ENCODE assay signal across 10 mouse cellular contexts in the genomic region with DNA sequence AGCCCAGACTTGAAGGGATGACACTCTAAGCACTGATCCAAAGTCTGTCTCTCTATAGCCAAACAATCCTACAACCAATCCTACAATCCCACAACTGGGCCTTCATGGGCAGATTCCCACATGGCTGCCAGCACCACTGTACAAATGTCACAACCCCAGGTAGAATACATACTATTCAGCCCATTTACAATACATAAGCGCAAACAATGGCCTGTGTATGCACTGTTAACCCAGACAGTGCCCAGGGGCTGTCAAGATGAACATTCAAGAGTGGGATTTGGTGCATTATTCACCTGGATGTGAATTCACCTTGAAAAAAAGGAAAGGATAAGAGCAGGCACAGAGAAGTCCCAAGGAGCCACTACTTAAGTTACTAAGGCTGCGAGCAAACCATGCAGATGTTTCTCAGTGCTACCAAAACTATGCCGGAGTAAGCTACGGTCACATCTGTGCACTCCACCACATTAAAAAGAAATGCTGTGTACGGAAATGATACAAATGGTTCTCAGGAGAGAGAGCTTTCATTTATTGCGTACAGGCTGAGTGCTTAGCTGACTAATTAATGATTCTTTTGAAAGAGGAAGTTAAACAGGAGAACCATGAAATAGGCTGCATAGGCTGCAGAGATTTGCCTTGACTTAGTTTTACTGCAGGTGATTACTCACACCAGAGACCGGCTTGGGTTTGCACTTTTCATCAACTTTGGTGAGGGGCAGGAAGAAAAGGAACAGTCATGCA.
DNase-seq lines count a peak whose midpoint lies in the region; ATAC-seq and TF ChIP-seq lines count a peak whose summit lies in the region.
"Had no signal": no experiment of that assay in that cellular context is flagged by ENCODE, and none has a peak within 500 bp of the region (broad histone marks: within the 10 kb centered on the region; RNA-seq: fewer than 3 reads in every experiment).

No protein-coding gene starts in this region.

- H3K9me3 ChIP-seq in heart, embryonic 13.5 days, result no peaks in the 10 kb centered on the region
- H3K9me3 ChIP-seq in limb, embryonic 11.5 days (ENCODE audit: control insufficient read depth, low read length), result no peaks in the 10 kb centered on the region
- H3K9me3 ChIP-seq in midbrain, postnatal 0 days (ENCODE audit: low read length), result no peaks in the 10 kb centered on the region
- H3K9me3 ChIP-seq: G1E; midbrain, embryonic 12.5 days had no signal

- no peak overlapping the region for H3K4me2 ChIP-seq in heart, embryonic 13.5 days
- no peak overlapping the region for H3K4me2 ChIP-seq in limb, embryonic 11.5 days (ENCODE audit: low read depth, severe bottlenecking)
- no peak overlapping the region for H3K4me2 ChIP-seq in midbrain, postnatal 0 days (ENCODE audit: low read depth, low read length, poor library complexity, severe bottlenecking)
- H3K4me2 ChIP-seq: midbrain, embryonic 12.5 days had no signal

- 82% methylated on average over 7 of the region's 7 CpGs for WGBS in heart, embryonic 13.5 days
- WGBS in limb, embryonic 11.5 days, result 27% methylated on average over 7 of the region's 7 CpGs
- 83% methylated on average over 7 of the region's 7 CpGs for WGBS in midbrain, postnatal 0 days

- ATAC-seq in heart, embryonic 13.5 days (ENCODE audit: extremely low read depth, insufficient number of reproducible peaks, low FRiP score, low TSS enrichment), result no peak
- ATAC-seq in limb, embryonic 11.5 days (ENCODE audit: insufficient number of reproducible peaks, low FRiP score, low TSS enrichment, low read depth), result peak; percentile 42; the same call in 1 of the 2 replicates
- no peak for ATAC-seq in midbrain, postnatal 0 days (ENCODE audit: low FRiP score)

- H3K27ac ChIP-seq in heart, embryonic 13.5 days (replicated peaks), result peak overlapping the region; percentile 82
- no peak overlapping the region for H3K27ac ChIP-seq in limb, embryonic 11.5 days (replicated peaks; ENCODE audit: low read depth, low read length)
- no peak overlapping the region for H3K27ac ChIP-seq in midbrain, postnatal 0 days (ENCODE audit: low read depth, low read length)
- H3K27ac ChIP-seq: midbrain, embryonic 12.5 days had no signal

- DNase-seq in heart, adult 8-10 months (ENCODE audit: low spot score), result no peak
- DNase-seq in thymus, postnatal 25 days, result peak; percentile 9
- DNase-seq in thymus, postnatal 10 days (ENCODE audit: low spot score in 2 of 2), result no peak
- DNase-seq in limb, embryonic 11.5 days (ENCODE audit: low spot score), result no peak
- no peak for DNase-seq in midbrain, postnatal 0 days (ENCODE audit: low spot score)
- no peak for DNase-seq in cerebellum, adult 18-20 months
- DNase-seq in embryo, embryonic 11 days, result no peak

- TF ChIP-seq CTCF in midbrain, postnatal 0 days (IDR thresholded peaks at IDR 0.05), result no peak

- no peak overlapping the region for H3K9ac ChIP-seq in heart, embryonic 13.5 days
- H3K9ac ChIP-seq in limb, embryonic 11.5 days (ENCODE audit: low read length), result no peak overlapping the region
- H3K9ac ChIP-seq in midbrain, postnatal 0 days (replicated peaks; ENCODE audit: low read length, poor library complexity, severe bottlenecking), result no peak overlapping the region
- H3K9ac ChIP-seq: midbrain, embryonic 12.5 days had no signal

- H3K4me1 ChIP-seq in heart, embryonic 13.5 days, result peaks cover 75% of the 10 kb centered on the region
- H3K4me1 ChIP-seq in limb, embryonic 11.5 days (ENCODE audit: control insufficient read depth, insufficient read depth, low read length), result peaks cover 15% of the 10 kb centered on the region
- no peaks in the 10 kb centered on the region for H3K4me1 ChIP-seq in midbrain, postnatal 0 days (ENCODE audit: insufficient read depth, low read length)

- no peaks in the 10 kb centered on the region for H3K36me3 ChIP-seq in heart, embryonic 13.5 days
- no peaks in the 10 kb centered on the region for H3K36me3 ChIP-seq in limb, embryonic 11.5 days (ENCODE audit: control insufficient read depth, insufficient read depth, low read length)
- H3K36me3 ChIP-seq in midbrain, postnatal 0 days (ENCODE audit: insufficient read depth, low read length), result no peaks in the 10 kb centered on the region
- H3K36me3 ChIP-seq: midbrain, embryonic 12.5 days had no signal

- no peaks in the 10 kb centered on the region for H3K27me3 ChIP-seq in heart, embryonic 13.5 days (replicated peaks)
- H3K27me3 ChIP-seq in limb, embryonic 11.5 days (ENCODE audit: control insufficient read depth, insufficient read depth, low read length), result no peaks in the 10 kb centered on the region
- H3K27me3 ChIP-seq in midbrain, postnatal 0 days (ENCODE audit: insufficient read depth, low read length), result no peaks in the 10 kb centered on the region
- H3K27me3 ChIP-seq: midbrain, embryonic 12.5 days had no signal

- no peak overlapping the region for H3K4me3 ChIP-seq in heart, embryonic 13.5 days
- no peak overlapping the region for H3K4me3 ChIP-seq in limb, embryonic 11.5 days (ENCODE audit: low read depth, low read length)
- no peak overlapping the region for H3K4me3 ChIP-seq in midbrain, postnatal 0 days (ENCODE audit: low read depth, low read length)
- H3K4me3 ChIP-seq: midbrain, embryonic 12.5 days had no signal
